12 mouse cellular contexts compared by ENCODE assay signal in the genomic region with DNA sequence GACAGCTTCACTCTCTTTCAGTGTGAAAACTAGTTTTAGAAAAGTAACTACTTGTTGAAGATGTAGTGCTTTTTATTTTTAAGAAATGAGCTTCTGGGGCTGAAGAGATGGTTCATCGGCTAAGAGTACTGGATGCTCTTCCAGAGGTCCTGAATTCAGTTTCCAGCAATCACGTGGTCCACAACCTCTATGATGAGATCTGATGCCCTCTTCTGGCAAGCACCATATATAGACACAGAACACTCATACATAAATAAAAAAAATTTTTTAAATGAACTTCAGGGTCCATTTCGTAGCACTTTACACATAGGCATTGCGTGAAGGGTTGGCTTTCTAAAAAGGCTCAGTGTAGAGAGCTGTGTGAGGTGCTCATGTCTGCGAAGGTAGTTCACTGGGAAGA. TPM values are rescaled to one million over a fixed set of nuclear protein-coding genes. Genes with fewer than 3 reads are reported as not detected.
DNase-seq lines count a peak whose midpoint lies in the region; ATAC-seq and TF ChIP-seq lines count a peak whose summit lies in the region.
"Had no signal": no experiment of that assay in that cellular context is flagged by ENCODE, and none has a peak within 500 bp of the region (broad histone marks: within the 10 kb centered on the region; RNA-seq: fewer than 3 reads in every experiment).

No protein-coding gene starts in this region.

- H3K4me1 ChIP-seq in hindbrain, embryonic 13.5 days (replicated peaks) = no peaks in the 10 kb centered on the region
- H3K4me1 ChIP-seq: embryonic facial prominence, embryonic 13.5 days; forebrain, embryonic 15.5 days; midbrain, embryonic 12.5 days had no signal

- H3ac ChIP-seq in C2C12 (ENCODE audit: control insufficient read depth, insufficient read length, low read depth) = no peak overlapping the region

- H3K27ac ChIP-seq in left cerebral cortex, adult 2 months = no peak overlapping the region
- H3K27ac ChIP-seq in hindbrain, embryonic 13.5 days = no peak overlapping the region
- H3K27ac ChIP-seq: embryonic facial prominence, embryonic 13.5 days; forebrain, embryonic 15.5 days; kidney, embryonic 15.5 days; midbrain, embryonic 12.5 days had no signal

- H3K79me2 ChIP-seq in C2C12 (ENCODE audit: control insufficient read depth, insufficient read depth) = peaks cover 100% of the 10 kb centered on the region

- H3K36me3 ChIP-seq in C2C12 (ENCODE audit: control insufficient read depth, insufficient read depth) = peaks cover 5% of the 10 kb centered on the region
- H3K36me3 ChIP-seq in hindbrain, embryonic 13.5 days = no peaks in the 10 kb centered on the region; the same call in 1 of the 2 replicates
- H3K36me3 ChIP-seq: embryonic facial prominence, embryonic 13.5 days; forebrain, embryonic 15.5 days had no signal

- no peak overlapping the region for H3K4me3 ChIP-seq in left cerebral cortex, adult 2 months
- H3K4me3 ChIP-seq in C2C12 (ENCODE audit: insufficient read depth, poor library complexity, severe bottlenecking) = no peak overlapping the region
- H3K4me3 ChIP-seq in hindbrain, embryonic 13.5 days = no peak overlapping the region
- H3K4me3 ChIP-seq: embryonic facial prominence, embryonic 13.5 days; forebrain, embryonic 15.5 days; kidney, embryonic 15.5 days; midbrain, embryonic 12.5 days had no signal

- H3K9ac ChIP-seq in hindbrain, embryonic 13.5 days = no peak overlapping the region
- H3K9ac ChIP-seq: embryonic facial prominence, embryonic 13.5 days; forebrain, embryonic 15.5 days; kidney, embryonic 15.5 days; midbrain, embryonic 12.5 days had no signal

- peaks cover 72% of the 10 kb centered on the region for H3K79me3 ChIP-seq in C2C12 (ENCODE audit: low read depth)

- ATAC-seq in megakaryocyte, adult 5-6 weeks (ENCODE audit: poor library complexity, severe bottlenecking) = peak; percentile 52
- ATAC-seq in hindbrain, embryonic 13.5 days (ENCODE audit: low FRiP score) = no peak
- ATAC-seq: forebrain, embryonic 15.5 days had no signal

- H3K9me3 ChIP-seq in hindbrain, embryonic 13.5 days = no peaks in the 10 kb centered on the region
- H3K9me3 ChIP-seq: embryonic facial prominence, embryonic 13.5 days; forebrain, embryonic 15.5 days; kidney, embryonic 15.5 days; midbrain, embryonic 12.5 days had no signal

- intact Hi-C loops in left cerebral cortex, adult 2 months (cut with DNase I) = no loop called here

- WGBS in hindbrain, embryonic 13.5 days = 84% methylated on average over 5 of the region's 5 CpGs

- DNase-seq in left cerebral cortex, adult 2 months (ENCODE audit: extremely low spot score in 1 of 2, low spot score in 2 of 2) = no peak
- DNase-seq in left cerebral cortex, adult 18-20 months (ENCODE audit: low spot score in 2 of 2) = no peak
- DNase-seq in NIH3T3 (ENCODE audit: low read depth) = peak; percentile 46
- DNase-seq in right cerebral cortex, adult 18-20 months = no peak
- DNase-seq: cerebellum, adult 9-11 months had no signal

- no peak overlapping the region for H3K4me2 ChIP-seq in hindbrain, embryonic 13.5 days
- H3K4me2 ChIP-seq: embryonic facial prominence, embryonic 13.5 days; forebrain, embryonic 15.5 days; kidney, embryonic 15.5 days; midbrain, embryonic 12.5 days had no signal

- peak; percentile 25 for TF ChIP-seq CTCF in left cerebral cortex, adult 2 months (IDR thresholded peaks at IDR 0.05)
- TF ChIP-seq CTCF in C2C12 (IDR thresholded peaks at IDR 0.05; ENCODE audit: control insufficient read depth, insufficient read depth, insufficient read length) = no peak

- no peaks in the 10 kb centered on the region for H3K27me3 ChIP-seq in C2C12 (ENCODE audit: control insufficient read depth, insufficient read depth, insufficient read length)
- no peaks in the 10 kb centered on the region for H3K27me3 ChIP-seq in hindbrain, embryonic 13.5 days
- H3K27me3 ChIP-seq: embryonic facial prominence, embryonic 13.5 days; forebrain, embryonic 15.5 days; kidney, embryonic 15.5 days; midbrain, embryonic 12.5 days had no signal

TF ChIP-seq in C2C12, 6 proteins besides CTCF, POLR2A, EP300 and RAD21:
- TF ChIP-seq CEBPB (IDR thresholded peaks at IDR 0.05; ENCODE audit: low read depth) (no peak), USF1 (IDR thresholded peaks at IDR 0.05; ENCODE audit: low read depth) (peak; percentile 75)

RNA-seq across cellular contexts. Expression of a gene that starts 11.3 kb away (rescaled TPM):
- 10 to 100 TPM; 49.2 to 55.7 TPM for total RNA-seq in left cerebral cortex, adult 2 months (2021)
- 10 to 100 TPM; 55.2 TPM for total RNA-seq in left cerebral cortex, adult 18-20 months (2021)
- 11.2 TPM for polyA plus RNA-seq in C2C12 (2012; fragmentation: generic; extraction: Trizol)
- 58.0 and 76.6 TPM in 2 replicates for total RNA-seq in megakaryocyte, adult 5-6 weeks (2015)
- 85.9 and 88.6 TPM in 2 replicates for total RNA-seq in megakaryocyte, adult 5-6 weeks (2017)
- 35.5 and 35.9 TPM in 2 replicates for polyA plus RNA-seq in hindbrain, embryonic 13.5 days (2015; fragmentation: Nextera tagmentation; extraction: Ambion mirVana)
